Mouse (Mus musculus) heart, postnatal 0 days (tissue): ENCODE data around the gene Tlcd2. TPM values are rescaled to one million over a fixed set of nuclear protein-coding genes. Genes with fewer than 3 reads are reported as not detected.

Source experiments
- ATAC-seq: fragments of 200-750 bp; cut with Nextera tagmentation; 2 replicates; pipeline ENCODE4 v1.8.0; 2017; ENCODE audit warnings: low read depth, moderate number of reproducible peaks, moderate library complexity; ENCODE audit not compliant: insufficient read depth
- DNase-seq: peaks from one replicate; pipeline ENCODE4 v3.0.0-alpha.2; 2016; ENCODE audit warnings: low spot score
- H3K27ac ChIP-seq: fragments of 300-500 bp; sonication (generic); 2 replicates; pipeline ENCODE4 v1.5.1; 2014; ENCODE audit warnings: low read depth, mild to moderate bottlenecking
- H3K27me3 ChIP-seq: fragments of 300-500 bp; sonication (generic); 2 replicates; pipeline ENCODE4 v1.6.1; 2014; ENCODE audit warnings: low read length, mixed read lengths; ENCODE audit not compliant: control insufficient read depth, insufficient read depth
- H3K36me3 ChIP-seq: fragments of 300-500 bp; sonication (generic); replicated peaks from 2 replicates; pipeline ENCODE4 v1.6.1; 2014; ENCODE audit warnings: low read length, mixed read lengths; ENCODE audit not compliant: control insufficient read depth, insufficient read depth
- H3K4me1 ChIP-seq: fragments of 300-500 bp; sonication (generic); 2 replicates; pipeline ENCODE4 v1.6.1; 2014; ENCODE audit warnings: antibody characterized with exemption; ENCODE audit not compliant: control insufficient read depth, insufficient read depth
- H3K4me2 ChIP-seq: fragments of 300-500 bp; sonication (generic); 2 replicates; pipeline ENCODE4 v1.6.1; 2014; ENCODE audit warnings: low read depth, mild to moderate bottlenecking, low read length, moderate library complexity
- H3K4me3 ChIP-seq: fragments of 300-500 bp; sonication (generic); 2 replicates; pipeline ENCODE4 v1.5.1; 2014; ENCODE audit warnings: low read depth, low read length
- H3K9ac ChIP-seq: fragments of 300-500 bp; sonication (generic); replicated peaks from 2 replicates; pipeline ENCODE4 v1.6.1; 2014; ENCODE audit warnings: low read depth, low read length, mixed read lengths
- H3K9me3 ChIP-seq: fragments of 300-500 bp; sonication (generic); replicated peaks from 2 replicates; pipeline ENCODE4 v1.6.1; 2016; ENCODE audit warnings: low read length; ENCODE audit not compliant: control insufficient read depth
- CTCF ChIP-seq: IDR thresholded peaks from 2 replicates; pipeline ENCODE4 v1.5.1; 2016; ENCODE audit warnings: antibody characterized with exemption, control low read depth, low read depth
- EP300 ChIP-seq: IDR thresholded peaks from 2 replicates; pipeline ENCODE4 v1.6.1; 2016; ENCODE audit warnings: antibody characterized with exemption, low read depth
- WGBS: fragments of 180-500 bp; shearing (Covaris S2); extraction: QIAGEN DNeasy Blood & Tissue Kit; methylation state at CpG from one replicate; pipeline ENCODE4 v1.1.7; 2014; 5-methylcytosine and 5-hydroxymethylcytosine counted together
- polyA plus RNA-seq: library from polyadenylated mRNA; unstranded; fragments of >200 nt; fragmentation: Nextera tagmentation; extraction: Ambion mirVana; gene quantifications from 2 replicates; pipeline ENCODE4 v1.2.1, GENCODE M21; 2015
- total RNA-seq: library from RNA; depleted of rRNA; stranded (reverse); fragments of >200 nt; gene quantifications from 2 replicates; pipeline ENCODE4 v1.2.3, GENCODE M21; 2014; ENCODE audit warnings: low replicate concordance

Tlcd2 gene
- total and polyA plus RNA-seq, 2 experiments from 2014 or later: 16.9 to 25.3 TPM

GRCm38 (mm10) chr11:75467512-75468215 lies 6.1 kb downstream of the Tlcd2 start:
- Histone ChIP-seq H3K4me1 (peaks cover 11% of the 10 kb centered on the region), H3K9me3 (no peaks in the 10 kb centered on the region), H3K4me2 (peak overlapping the region; percentile 73), H3K9ac (peak overlapping the region; percentile 49), H3K27ac (peak overlapping the region; percentile 33; the same call in 1 of the 2 replicates), H3K27me3 (no peaks in the 10 kb centered on the region), H3K36me3 (peaks cover 27% of the 10 kb centered on the region), H3K4me3 (peak overlapping the region; percentile 47)
- WGBS: 12% methylated on average over 19 of the region's 19 CpGs
- ATAC-seq: peak; percentile 73
- no peak for TF ChIP-seq EP300
- no peak for TF ChIP-seq CTCF
- peak; percentile 80 for DNase-seq

GRCm38 (mm10) chr11:75468410-75468809 lies 6.9 kb downstream of the Tlcd2 start:
- Histone ChIP-seq H3K9me3 (no peaks in the 10 kb centered on the region), H3K4me2 (peak overlapping the region; percentile 73), H3K4me1 (peaks cover 5% of the 10 kb centered on the region), H3K27ac (0 out of 2 replicates have a peak overlapping the region, but pooled peaks have one; percentile 33), H3K9ac (peak overlapping the region; percentile 49), H3K4me3 (peak overlapping the region; percentile 47), H3K36me3 (peaks cover 26% of the 10 kb centered on the region), H3K27me3 (no peaks in the 10 kb centered on the region)
- ATAC-seq: no peak
- 69% methylated on average over 7 of the region's 7 CpGs for WGBS
- DNase-seq: no peak
- TF ChIP-seq EP300: no peak
- TF ChIP-seq CTCF: no peak

GRCm38 (mm10) chr11:75469261-75469660 lies 7.7 kb downstream of the Tlcd2 start:
- Histone ChIP-seq H3K36me3 (peaks cover 19% of the 10 kb centered on the region), H3K27ac (no peak overlapping the region), H3K27me3 (no peaks in the 10 kb centered on the region), H3K4me3 (no peak overlapping the region), H3K4me2 (no peak overlapping the region), H3K9ac (no peak overlapping the region), H3K4me1 (no peaks in the 10 kb centered on the region; the same call in 1 of the 2 replicates), H3K9me3 (no peaks in the 10 kb centered on the region)
- 95% methylated on average over 4 of the region's 4 CpGs for WGBS
- DNase-seq: no peak
- TF ChIP-seq CTCF (no peak), EP300 (no peak)
- ATAC-seq: no peak

DNA sequence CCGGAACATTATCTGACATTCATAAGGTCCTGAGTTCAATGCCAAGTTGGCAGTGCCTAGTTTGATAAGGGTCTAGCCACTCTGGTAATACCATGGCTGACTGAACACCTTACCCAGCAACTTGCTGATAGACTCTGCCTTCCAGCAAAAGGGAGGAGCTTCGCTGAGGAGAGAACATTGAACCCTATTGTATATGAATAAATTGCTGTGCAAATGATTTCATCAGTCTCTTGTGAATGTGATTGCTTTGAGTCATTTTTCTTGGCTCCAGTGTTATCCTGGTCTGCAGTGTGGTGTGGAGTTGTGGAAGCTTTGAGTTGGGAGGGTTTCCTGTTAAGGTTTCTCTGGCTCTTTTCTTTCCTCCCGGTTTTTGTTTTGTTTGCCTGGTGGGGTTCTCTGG lies 9.2 kb downstream of the Tlcd2 start:
- peaks cover 4% of the 10 kb centered on the region for H3K36me3 ChIP-seq
- no peak overlapping the region for H3K4me3 ChIP-seq
- H3K27me3 ChIP-seq: no peaks in the 10 kb centered on the region
- no peak for ATAC-seq
- no peak overlapping the region for H3K9ac ChIP-seq
- 56% methylated on average over 3 of the region's 3 CpGs for WGBS
- no peak overlapping the region for H3K4me2 ChIP-seq
- no peaks in the 10 kb centered on the region; the same call in 1 of the 2 replicates for H3K4me1 ChIP-seq
- no peaks in the 10 kb centered on the region for H3K9me3 ChIP-seq
- TF ChIP-seq CTCF (no peak), EP300 (no peak)
- DNase-seq: peak; percentile 46
- no peak overlapping the region for H3K27ac ChIP-seq

DNA sequence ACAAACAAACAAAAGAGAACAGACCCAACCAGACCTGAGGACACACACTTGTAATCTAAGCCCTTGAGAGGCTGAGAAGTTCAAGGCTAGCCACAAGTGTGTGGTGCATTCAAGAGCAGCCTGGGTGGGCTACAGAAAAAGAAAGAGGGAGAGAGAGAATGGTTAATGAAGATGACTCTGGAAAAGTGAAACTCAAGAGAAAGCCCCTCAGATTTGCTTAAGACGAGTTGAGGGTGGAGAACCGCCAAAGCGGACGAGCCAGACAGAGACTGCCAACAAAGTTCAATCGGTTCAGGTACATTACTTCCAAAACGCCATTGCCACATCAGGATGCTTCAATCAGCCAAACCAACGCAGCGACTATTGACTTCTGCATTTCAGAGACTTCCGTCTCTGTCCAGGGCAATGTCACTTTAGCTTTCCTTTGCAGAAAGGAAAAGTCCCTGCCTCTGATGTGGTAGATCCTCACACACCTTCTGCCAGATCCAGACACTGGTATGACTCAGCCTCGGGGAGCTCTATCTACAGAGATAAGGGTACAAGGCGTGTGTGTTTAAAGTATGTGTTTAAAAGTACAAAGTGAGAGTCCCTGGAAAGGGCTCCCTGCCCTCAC lies 11.1 kb downstream of the Tlcd2 start:
- Histone ChIP-seq H3K4me3 (no peak overlapping the region), H3K9ac (no peak overlapping the region), H3K36me3 (no peaks in the 10 kb centered on the region), H3K4me2 (no peak overlapping the region), H3K27ac (no peak overlapping the region), H3K9me3 (no peaks in the 10 kb centered on the region), H3K27me3 (no peaks in the 10 kb centered on the region), H3K4me1 (no peaks in the 10 kb centered on the region; the same call in 1 of the 2 replicates)
- WGBS: 61% methylated on average over 11 of the region's 11 CpGs
- ATAC-seq (no peak), DNase-seq (no peak)
- TF ChIP-seq EP300 (no peak), CTCF (no peak)
